Mouse (Mus musculus): ENCODE measurements around the gene Ptpn5.

- TF ChIP-seq CTCF (IDR thresholded peaks at IDR 0.05; ENCODE audit: low read depth, low read length): no peak
- no peak for TF ChIP-seq POLR2A (IDR thresholded peaks at IDR 0.05; ENCODE audit: extremely low read depth, insufficient read depth, low read length)
These were observed 102.1 kb downstream of the Ptpn5 start for GRCm38 (mm10) chr7:47031371-47031770.
